Mouse (Mus musculus) common myeloid progenitor, adult 5-6 weeks (primary cell): ENCODE measurements around the gene Slc30a10. TPM values are rescaled to one million over a fixed set of nuclear protein-coding genes. Genes with fewer than 3 reads are reported as not detected.
A peak's percentile ranks its signal among the peaks of the same experiment; 100 is the strongest.

Source experiments
- ATAC-seq: replicated peaks from 2 replicates; pipeline ENCODE4 v1.8.0; 2016; ENCODE audit warnings: low read depth, mild to moderate bottlenecking, moderate TSS enrichment, inconsistent platforms; ENCODE audit not compliant: poor library complexity, severe bottlenecking
- total RNA-seq: library from RNA; stranded (forward); fragments of 200-1000, 187-1606 nt; gene quantifications from 2 replicates; pipeline ENCODE4 v1.2.3, GENCODE M21; 2017

Gene Slc30a10
- total RNA-seq, 1 experiment from 2014 or later: 0.18 TPM

- no peak for ATAC-seq
These were observed 1.7 kb downstream of the Slc30a10 start for GRCm38 (mm10) chr1:185456327-185456726.

GRCm38 (mm10) chr1:185460096-185460495 lies 5.4 kb downstream of the Slc30a10 start:
- no peak for ATAC-seq

GRCm38 (mm10) chr1:185462889-185463288 lies 8.2 kb downstream of the Slc30a10 start:
- no peak for ATAC-seq

GRCm38 (mm10) chr1:185469551-185470021 lies 14.9 kb downstream of the Slc30a10 start:
- peak; percentile 36 for ATAC-seq

GRCm38 (mm10) chr1:185472025-185472720 lies 17.5 kb downstream of the Slc30a10 start:
- peak; percentile 69 for ATAC-seq

GRCm38 (mm10) chr1:185472730-185473129 lies 18.1 kb downstream of the Slc30a10 start:
- no peak for ATAC-seq

- ATAC-seq: no peak
These were observed 18.8 kb downstream of the Slc30a10 start for GRCm38 (mm10) chr1:185473437-185473836.

- no peak for ATAC-seq
These were observed 25.2 kb downstream of the Slc30a10 start for GRCm38 (mm10) chr1:185479861-185480260.

GRCm38 (mm10) chr1:185482001-185482761 lies 27.5 kb downstream of the Slc30a10 start:
- ATAC-seq: no peak

GRCm38 (mm10) chr1:185482762-185483161 lies 28.1 kb downstream of the Slc30a10 start:
- ATAC-seq: no peak

GRCm38 (mm10) chr1:185483356-185484057 lies 28.9 kb downstream of the Slc30a10 start:
- ATAC-seq: no peak

GRCm38 (mm10) chr1:185484281-185484680 lies 29.6 kb downstream of the Slc30a10 start:
- ATAC-seq: no peak

- no peak for ATAC-seq
These were observed 35.2 kb downstream of the Slc30a10 start for GRCm38 (mm10) chr1:185489893-185490292.

- no peak for ATAC-seq
These were observed 36.0 kb downstream of the Slc30a10 start for GRCm38 (mm10) chr1:185490603-185491002.

GRCm38 (mm10) chr1:185493439-185494034 lies 38.9 kb downstream of the Slc30a10 start:
- ATAC-seq: no peak

- no peak for ATAC-seq
These were observed 42.3 kb downstream of the Slc30a10 start for GRCm38 (mm10) chr1:185496791-185497460.

GRCm38 (mm10) chr1:185500602-185501001 lies 46.0 kb downstream of the Slc30a10 start:
- ATAC-seq: no peak

GRCm38 (mm10) chr1:185501801-185502340 lies 47.2 kb downstream of the Slc30a10 start:
- 0 out of 2 replicates have a peak, but pooled peaks have one; percentile 60 for ATAC-seq

- no peak for ATAC-seq
These were observed 47.9 kb downstream of the Slc30a10 start for GRCm38 (mm10) chr1:185502550-185502949.
